Mouse (Mus musculus) neutrophil, adult 65 days (primary cell): ENCODE measurements around the gene Emp3. TPM values are rescaled to one million over a fixed set of nuclear protein-coding genes. Genes with fewer than 3 reads are reported as not detected.

Source experiments
- total RNA-seq: library from RNA; stranded (reverse); gene quantifications from 2 replicates; pipeline ENCODE4 v1.2.4, GENCODE M21; 2023

Emp3 gene
- 328 and 386 TPM in 2 replicates for total RNA-seq

GRCm38 (mm10) chr7:45921242-45921621 is at the start of gene Emp3:
Gene Emp3, minus strand, starts transcription at chr7:45921404.

DNA sequence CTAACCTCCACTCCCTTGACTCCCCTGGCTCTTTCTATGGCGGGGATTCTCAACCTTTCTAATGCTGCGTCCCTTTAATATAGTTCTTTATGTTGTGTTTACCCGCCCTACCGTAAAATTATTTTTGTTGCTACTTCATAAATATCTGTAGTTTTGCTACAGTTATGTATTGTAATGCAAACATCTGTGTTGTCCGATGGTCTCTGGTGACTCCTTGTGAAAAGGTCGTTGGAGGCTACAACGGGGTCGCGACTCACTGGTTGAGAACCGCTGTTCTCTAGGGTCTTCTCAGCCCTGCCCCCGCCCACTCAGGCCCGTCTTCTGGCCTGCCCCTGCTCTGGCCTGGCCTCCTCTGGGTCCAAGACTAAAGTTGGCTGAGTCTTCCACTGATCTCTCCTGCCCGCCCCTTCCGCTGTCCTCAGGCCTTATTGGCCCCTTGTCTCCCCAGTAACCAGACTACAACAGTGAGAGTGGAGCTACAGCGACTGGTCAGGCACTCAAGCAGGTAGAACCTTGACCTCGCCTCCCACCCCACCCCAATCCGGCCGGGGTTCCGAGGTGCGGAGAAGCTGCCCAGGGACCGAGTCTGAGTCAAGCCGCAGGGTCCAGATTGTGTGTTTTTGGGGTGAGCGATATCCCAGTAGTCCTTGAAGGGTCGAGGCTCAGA is 2.7 kb upstream of the Emp3 start, which contains the start of gene Ccdc114:
Gene Ccdc114, plus strand, starts transcription at position 311 of the 667 bp plus-strand sequence.

GRCm38 (mm10) chr7:45896517-45897257 is 24.5 kb downstream of the Emp3 start, which contains the start of the genes Syngr4 and Tmem143:
Gene Syngr4, minus strand, starts transcription at chr7:45896714.
Gene Tmem143, plus strand, starts transcription at chr7:45896941.

DNA sequence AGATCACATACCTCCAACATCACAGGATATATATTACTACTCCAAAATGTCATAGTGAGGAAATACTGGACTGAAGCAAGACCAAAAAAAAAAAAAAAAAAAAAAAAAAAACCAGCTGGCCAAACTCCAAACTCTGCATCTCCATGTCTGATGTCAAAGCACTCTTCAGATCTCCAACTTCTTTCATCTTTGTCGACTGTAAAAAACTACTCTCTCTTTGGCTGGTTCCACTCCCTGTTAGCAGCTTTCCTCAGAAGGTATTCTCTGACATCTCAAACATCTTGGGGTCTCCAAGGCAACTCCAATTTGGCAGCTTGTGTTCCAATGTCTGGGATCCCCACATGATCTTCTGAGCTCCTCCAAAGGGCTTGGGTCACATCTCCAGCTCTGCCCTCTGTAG is 42.9 kb downstream of the Emp3 start, which contains the start of gene Grin2d:
Gene Grin2d, minus strand, starts transcription at position 101 of the 400 bp plus-strand sequence.

DNA sequence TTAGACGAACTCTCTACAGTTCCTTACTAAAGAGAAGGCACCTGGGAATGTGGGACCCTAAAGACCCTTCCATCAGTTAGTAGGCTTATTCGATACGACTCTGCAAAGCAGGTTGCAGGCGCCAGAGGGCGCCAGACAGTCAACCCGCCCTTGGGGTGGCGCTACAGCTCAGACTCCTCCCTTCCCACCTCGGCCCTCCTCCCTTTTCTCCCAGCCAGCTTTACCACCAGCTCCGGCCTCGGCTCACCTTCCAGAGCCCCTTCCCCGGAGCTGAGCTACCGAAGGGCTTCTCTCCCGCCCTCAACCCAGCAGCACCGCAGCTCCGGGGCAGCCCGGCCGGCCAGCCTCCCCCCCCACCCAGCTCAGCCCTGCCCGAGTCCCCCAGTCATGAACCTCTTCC is 48.6 kb downstream of the Emp3 start, which contains the start of gene Kdelr1:
Gene Kdelr1, plus strand, starts transcription at position 149 of the 400 bp plus-strand sequence.

Other genes starting within 250 kb of the Emp3 start
- gene Ntn5, start 237.4 kb downstream of the Emp3 start, total RNA-seq = not detected in 2 replicates
- gene Sec1, start 227.0 kb downstream of the Emp3 start, total RNA-seq = not detected in 2 replicates
- gene Car11, start 221.6 kb downstream of the Emp3 start, total RNA-seq = not detected in 2 replicates
- gene Dbp, start 216.3 kb downstream of the Emp3 start, total RNA-seq = 5.0 and 6.3 TPM in 2 replicates
- 572 and 599 TPM in 2 replicates for gene Rpl18, start 205.9 kb downstream of the Emp3 start, total RNA-seq
- 62.3 and 77.9 TPM in 2 replicates for gene Sphk2, start 203.4 kb downstream of the Emp3 start, total RNA-seq
- gene Fam83e, start 200.2 kb downstream of the Emp3 start, total RNA-seq = 0.16 and 0.20 TPM in 2 replicates
- not detected in 2 replicates for gene Spaca4, start 195.6 kb downstream of the Emp3 start, total RNA-seq
- not detected in 2 replicates for gene Lmtk3, start 137.7 kb downstream of the Emp3 start, total RNA-seq
- not detected in 2 replicates for gene Sult2b1, start 136.7 kb downstream of the Emp3 start, total RNA-seq
- 127 and 143 TPM in 2 replicates for gene Cyth2, start 106.8 kb downstream of the Emp3 start, total RNA-seq
- 0.27 and 0.57 TPM in 2 replicates for gene Kcnj14, start 96.6 kb downstream of the Emp3 start, total RNA-seq
- 6.0 and 6.6 TPM in 2 replicates for gene Grwd1, start 90.5 kb downstream of the Emp3 start, total RNA-seq
- gene Kdelr1, start 48.6 kb downstream of the Emp3 start, total RNA-seq = 58.9 and 60.5 TPM in 2 replicates
- 0.16 and 0.25 TPM in 2 replicates for gene Grin2d, start 43.0 kb downstream of the Emp3 start, total RNA-seq
- gene Syngr4, start 24.7 kb downstream of the Emp3 start, total RNA-seq = 0.95 TPM in 1 of 2 replicates, not detected in the other
- 3.5 and 5.3 TPM in 2 replicates for gene Tmem143, start 24.5 kb downstream of the Emp3 start, total RNA-seq
- gene Ccdc114, start 2.7 kb upstream of the Emp3 start, total RNA-seq = 4.0 and 7.0 TPM in 2 replicates
- gene Abcc6, start 108.9 kb upstream of the Emp3 start, total RNA-seq = not detected in 2 replicates
- gene Nomo1, start 112.3 kb upstream of the Emp3 start, total RNA-seq = 22.6 and 29.8 TPM in 2 replicates
- gene Kcnj11, start 179.4 kb upstream of the Emp3 start, total RNA-seq = not detected in 2 replicates